Mouse (Mus musculus) CH12F3 (cell line): ENCODE measurements around the gene Gm17660.

Source experiments
- in situ Hi-C: fragments of 300-500 bp; cut with MboI; formaldehyde crosslinking; loops from 2 replicates; pipeline ENCODE4 v1.14.3; 2020; ENCODE audit warnings: low sequenced_read_pairs

Gm17660 gene

GRCm38 (mm10) chr5:104077508-104077907, at the start of gene Gm17660:
Gene Gm17660, minus strand, starts transcription at chr5:104077608.
- in situ Hi-C loops, result no loop called here

GRCm38 (mm10) chr5:104126561-104127320, 49.3 kb upstream of the Gm17660 start:
- in situ Hi-C loops, result no loop called here

- in situ Hi-C loops, result no loop called here
These were observed 46.7 kb upstream of the Gm17660 start for GRCm38 (mm10) chr5:104124016-104124658.

GRCm38 (mm10) chr5:104115890-104116289, 38.5 kb upstream of the Gm17660 start:
- in situ Hi-C loops, result no loop called here

- in situ Hi-C loops, result no loop called here
These were observed 37.7 kb upstream of the Gm17660 start for GRCm38 (mm10) chr5:104115118-104115517.

GRCm38 (mm10) chr5:104113491-104114172, 36.2 kb upstream of the Gm17660 start, which contains the start of gene Sparcl1:
Gene Sparcl1, minus strand, starts transcription at chr5:104113733.
- in situ Hi-C loops, result no loop called here

GRCm38 (mm10) chr5:104112511-104112910, 35.1 kb upstream of the Gm17660 start:
- in situ Hi-C loops, result no loop called here

GRCm38 (mm10) chr5:104112016-104112415, 34.6 kb upstream of the Gm17660 start:
- in situ Hi-C loops, result no loop called here

- in situ Hi-C loops, result no loop called here
These were observed 32.9 kb upstream of the Gm17660 start for GRCm38 (mm10) chr5:104110171-104110920.

- in situ Hi-C loops, result no loop called here
These were observed 32.1 kb upstream of the Gm17660 start for GRCm38 (mm10) chr5:104109516-104109915.

- in situ Hi-C loops, result no loop called here
These were observed 31.5 kb upstream of the Gm17660 start for GRCm38 (mm10) chr5:104108879-104109369.

GRCm38 (mm10) chr5:104108127-104108875, 30.9 kb upstream of the Gm17660 start:
- in situ Hi-C loops, result no loop called here

- in situ Hi-C loops, result no loop called here
These were observed 26.7 kb upstream of the Gm17660 start for GRCm38 (mm10) chr5:104104111-104104510.

- in situ Hi-C loops, result no loop called here
These were observed 25.8 kb upstream of the Gm17660 start for GRCm38 (mm10) chr5:104103171-104103570.

GRCm38 (mm10) chr5:104101678-104102531, 24.5 kb upstream of the Gm17660 start:
- in situ Hi-C loops, result no loop called here

- in situ Hi-C loops, result no loop called here
These were observed 18.9 kb upstream of the Gm17660 start for GRCm38 (mm10) chr5:104096078-104096938.

- in situ Hi-C loops, result no loop called here
These were observed 18.1 kb upstream of the Gm17660 start for GRCm38 (mm10) chr5:104095416-104096077.

- in situ Hi-C loops, result no loop called here
These were observed 12.3 kb upstream of the Gm17660 start for GRCm38 (mm10) chr5:104089751-104090150.
